Mouse (Mus musculus): ENCODE results near the gene Mlec. TPM values are rescaled to one million over a fixed set of nuclear protein-coding genes. Genes with fewer than 3 reads are reported as not detected.
"Not testable (repeated sequence)": the region's sequence is repeated elsewhere in the genome, so short reads cannot be mapped to it uniquely, and the experiment has no call there.

Gene Mlec
- total RNA-seq, 2 experiments from 2014 or later = 67.9 to 77.9 TPM

DNA sequence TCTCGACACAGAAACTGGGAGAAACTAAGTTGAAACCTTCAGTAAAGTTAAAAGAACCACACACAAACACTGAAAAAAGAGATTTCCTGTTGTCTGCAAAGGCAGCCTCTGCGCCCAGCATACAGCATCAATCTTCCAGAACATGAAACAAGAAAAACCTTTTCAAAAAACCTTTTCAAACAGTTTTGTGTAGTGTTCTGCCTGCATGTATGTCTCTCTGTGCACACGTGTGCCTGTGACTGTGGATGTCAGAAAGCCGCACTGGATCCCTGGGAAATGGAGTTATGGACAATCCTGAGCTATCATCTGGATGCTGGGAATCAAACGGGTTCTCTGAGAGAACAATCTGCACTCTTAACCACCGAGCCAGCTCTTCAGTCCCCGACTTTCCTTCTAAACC, 1.6 kb downstream of the Mlec start:
- no peak for DNase-seq (ENCODE audit: low spot score in 2 of 2)
- intact Hi-C loops (cut with DNase I) = no loop called here

DNA sequence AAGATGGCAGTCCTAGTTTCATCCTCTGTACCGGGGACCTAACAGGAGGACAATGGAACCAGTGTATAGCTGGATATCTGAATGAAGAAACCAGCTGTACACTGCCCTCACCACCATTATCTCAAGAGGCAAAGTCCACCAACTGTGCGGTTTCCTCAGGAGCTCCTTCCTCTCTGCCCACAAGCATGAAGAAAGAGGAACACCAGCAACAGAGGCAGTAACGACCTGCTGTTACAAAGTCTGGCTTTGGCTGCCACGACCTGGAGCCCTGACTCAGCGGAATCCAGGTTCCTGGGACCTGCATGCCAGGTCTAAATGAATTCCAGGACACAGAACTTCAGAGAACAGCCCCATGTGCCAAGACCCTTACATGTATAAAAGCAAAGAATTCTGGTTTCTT, 2.1 kb downstream of the Mlec start:
- intact Hi-C loops (cut with DNase I) = no loop called here
- no peak for DNase-seq (ENCODE audit: low spot score in 2 of 2)

DNA sequence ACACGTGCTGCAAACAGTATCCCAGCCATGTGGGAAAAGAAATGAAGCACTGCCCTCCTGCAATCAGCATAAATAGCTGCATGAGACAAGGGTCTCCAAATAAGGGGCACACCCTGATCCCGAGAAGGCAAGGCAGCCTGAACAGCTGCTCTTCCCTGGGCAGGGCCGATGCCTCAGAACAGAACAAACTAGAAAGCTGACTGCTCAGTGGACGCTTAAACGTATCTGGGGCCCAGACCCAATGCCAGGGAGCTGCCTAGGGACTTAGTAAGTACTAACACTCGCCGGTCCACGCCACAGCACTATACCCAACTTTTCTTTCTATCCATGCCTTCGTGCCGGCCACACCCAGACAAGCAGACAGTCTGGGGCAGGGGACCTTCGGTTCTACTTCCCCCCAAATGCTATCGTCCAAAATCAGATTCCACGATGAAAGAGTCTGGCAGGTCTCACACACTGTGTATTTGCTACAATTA, 2.8 kb downstream of the Mlec start:
- no peak for DNase-seq (ENCODE audit: low spot score in 2 of 2)
- intact Hi-C loops (cut with DNase I) = no loop called here

DNA sequence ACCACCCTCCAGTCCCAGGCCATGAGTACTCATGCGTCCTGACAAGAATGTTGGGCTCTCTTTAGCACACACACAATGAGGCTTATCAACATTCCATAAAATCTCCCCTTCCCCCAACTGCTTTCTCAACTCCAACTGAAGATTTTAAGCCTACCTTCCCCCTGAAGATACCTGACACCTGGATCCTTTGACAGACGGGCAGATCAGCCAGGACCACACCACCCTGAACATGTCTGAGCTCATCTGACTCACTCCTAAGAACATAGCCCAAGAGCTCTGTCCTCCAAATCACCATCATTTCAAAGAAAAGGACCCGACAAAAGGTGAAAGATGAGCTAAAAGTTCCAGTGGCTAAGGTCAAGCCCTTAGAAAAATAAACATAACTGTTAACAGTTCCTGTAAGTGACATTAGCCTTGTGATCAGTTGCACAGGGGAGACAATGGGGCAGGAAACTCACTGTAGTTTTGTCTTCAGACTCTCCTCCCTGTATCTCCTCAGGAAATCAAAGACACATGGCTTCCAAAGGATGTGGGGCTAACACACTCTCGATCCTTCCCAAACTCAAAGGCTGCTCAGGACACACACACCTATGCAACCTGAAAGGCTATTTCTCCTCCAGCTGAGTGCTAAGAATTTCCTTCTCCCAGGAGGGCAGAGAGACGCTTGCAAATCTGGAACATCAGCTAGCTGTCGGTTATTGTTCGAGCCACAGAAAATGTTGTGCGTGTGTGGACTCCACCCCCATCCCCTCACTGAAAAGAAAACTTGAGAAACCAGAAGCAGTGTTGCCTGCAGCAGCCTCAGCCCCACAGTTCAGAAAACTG, 5.6 kb downstream of the Mlec start:
- no peak for DNase-seq (ENCODE audit: low spot score in 2 of 2)
- intact Hi-C loops (cut with DNase I) = no loop called here

DNA sequence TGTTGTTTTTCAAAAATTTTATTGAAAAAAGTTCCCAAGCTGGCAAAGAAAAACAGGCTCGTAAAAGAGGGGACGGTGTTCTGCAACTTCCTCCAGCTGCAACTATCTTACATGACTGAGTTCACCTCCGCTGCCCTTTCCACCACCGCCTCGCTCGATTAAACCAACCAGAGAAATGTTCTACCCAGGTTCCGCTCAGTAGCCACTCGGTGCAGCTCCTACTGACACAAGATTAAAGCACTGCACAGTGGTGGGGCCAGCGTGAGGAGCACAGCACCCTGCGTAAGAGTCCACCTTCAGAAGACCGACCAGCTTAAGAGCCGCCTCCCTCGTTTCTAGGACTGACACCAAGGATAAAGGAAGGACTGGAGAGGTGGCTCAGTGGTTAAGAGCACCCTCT, 6.5 kb downstream of the Mlec start:
- intact Hi-C loops (cut with DNase I) = no loop called here
- DNase-seq (ENCODE audit: low spot score in 2 of 2) = no peak

DNA sequence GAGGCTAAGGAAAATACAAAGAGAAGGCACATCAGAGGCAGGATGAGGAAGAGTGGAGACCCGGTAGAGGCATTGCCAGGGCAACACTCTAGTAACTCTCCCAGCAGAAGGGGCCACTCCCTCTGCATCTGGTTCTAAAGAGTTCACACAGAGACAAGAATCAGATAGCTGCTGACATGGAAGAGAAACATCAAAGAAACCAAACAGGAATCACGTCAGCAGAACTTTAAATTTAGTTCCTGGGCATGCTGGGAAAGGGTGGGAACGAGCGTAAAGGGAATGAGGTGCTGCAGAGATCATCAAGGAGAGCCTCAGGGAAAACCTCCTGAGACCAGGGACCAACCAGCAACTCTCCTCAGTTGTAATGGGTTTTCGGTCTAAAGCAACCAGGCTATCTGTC, 7.0 kb downstream of the Mlec start:
- no peak for DNase-seq (ENCODE audit: low spot score in 2 of 2)
- intact Hi-C loops (cut with DNase I) = no loop called here

DNA sequence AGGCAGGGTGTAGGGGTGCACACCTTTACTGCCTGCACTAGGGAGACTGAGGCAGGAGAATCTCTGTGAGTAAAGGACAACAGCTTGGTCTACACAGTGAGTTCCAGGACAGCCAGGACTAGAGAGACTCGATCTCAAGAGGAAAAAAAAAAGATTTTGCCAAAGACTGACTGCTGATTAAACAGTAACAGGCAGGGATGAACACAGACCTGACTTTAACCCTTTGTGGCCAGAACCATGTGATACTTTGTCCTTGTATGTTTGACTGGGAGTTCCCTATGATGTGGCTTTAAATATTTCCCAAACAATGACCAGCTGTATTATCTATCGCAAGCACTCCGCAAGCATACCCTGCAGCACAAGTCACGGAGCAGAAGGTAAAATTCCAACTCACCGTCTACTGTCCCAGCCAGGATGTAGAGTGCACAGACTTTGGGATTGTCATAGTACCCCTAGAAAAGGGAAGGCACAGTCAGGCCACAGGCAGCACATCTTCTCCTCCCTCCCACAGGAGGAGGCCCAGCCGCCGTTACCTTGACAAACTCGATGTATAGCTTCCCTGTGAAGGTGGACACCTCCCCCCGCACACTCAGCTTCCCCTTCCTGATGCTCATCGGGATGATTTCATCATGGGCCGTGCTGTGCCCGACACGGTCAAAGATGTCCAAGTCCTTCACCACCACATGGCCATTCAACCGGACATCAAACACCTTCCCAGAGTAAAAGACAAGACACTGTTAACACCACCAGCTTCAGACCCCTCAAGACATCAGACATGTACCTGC, 8.1 kb downstream of the Mlec start:
- intact Hi-C loops (cut with DNase I) = no loop called here
- no peak for DNase-seq (ENCODE audit: low spot score in 2 of 2)

DNA sequence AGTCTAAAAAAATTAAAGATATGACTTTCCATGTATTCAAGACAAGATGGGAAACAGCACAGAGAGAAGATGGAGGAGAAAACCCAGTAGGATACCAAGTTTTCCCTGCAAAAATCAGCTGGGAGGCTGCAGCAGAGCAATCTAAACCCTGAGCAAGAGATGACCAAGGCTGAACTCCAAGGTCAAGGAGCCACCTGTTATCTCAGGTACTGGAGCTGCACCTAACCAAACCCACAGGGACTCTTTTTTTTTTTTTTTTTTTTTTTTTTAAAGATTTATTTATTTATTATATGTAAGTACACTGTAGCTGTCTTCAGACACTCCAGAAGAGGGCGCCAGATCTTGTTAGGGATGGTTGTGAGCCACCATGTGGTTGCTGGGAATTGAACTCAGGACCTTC, 9.1 kb downstream of the Mlec start:
- DNase-seq (ENCODE audit: low spot score in 2 of 2); intact Hi-C loops (cut with DNase I): not testable (repeated sequence)

DNA sequence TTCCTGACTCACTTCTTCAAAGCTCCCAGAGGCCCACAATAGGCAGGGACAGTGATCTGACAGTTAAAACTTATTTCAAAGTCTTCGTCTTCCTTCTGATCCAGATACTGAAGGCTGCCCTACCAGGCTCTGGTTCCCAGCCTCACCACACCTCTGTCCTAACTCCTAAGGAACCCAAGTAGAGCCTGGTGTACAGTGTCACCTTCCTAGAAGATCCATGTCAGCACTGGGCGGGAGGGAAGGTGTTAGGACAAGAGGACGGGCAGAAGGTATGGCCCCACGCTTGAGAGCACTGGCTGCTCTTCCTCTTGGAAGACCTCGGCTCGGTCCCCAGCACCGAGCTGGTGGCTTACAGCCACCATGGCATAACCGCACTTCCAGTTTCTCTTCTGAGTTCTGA, 9.6 kb downstream of the Mlec start:
- no peak for DNase-seq (ENCODE audit: low spot score in 2 of 2)
- intact Hi-C loops (cut with DNase I) = no loop called here

DNA sequence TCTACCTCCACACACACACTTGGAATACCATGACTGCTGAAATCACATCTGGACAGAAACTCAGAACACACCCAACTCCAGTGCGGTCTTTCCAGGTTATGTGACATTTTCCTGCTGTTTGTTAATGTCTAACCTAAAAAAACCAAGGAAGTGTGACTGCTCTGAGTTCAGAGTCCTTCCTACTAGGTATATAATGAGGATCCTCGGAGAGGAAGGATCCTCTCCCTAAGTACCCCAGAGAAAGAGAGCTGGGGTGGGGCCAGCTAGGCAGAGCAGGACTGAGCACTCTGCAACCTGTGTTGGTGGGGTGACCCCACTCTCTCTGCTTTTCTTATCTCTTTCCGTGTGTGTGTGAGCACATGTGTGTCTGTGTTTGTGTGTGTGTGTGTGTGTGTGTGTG, 10.6 kb downstream of the Mlec start:
- intact Hi-C loops (cut with DNase I) = no loop called here
- DNase-seq (ENCODE audit: low spot score in 2 of 2) = no peak

DNA sequence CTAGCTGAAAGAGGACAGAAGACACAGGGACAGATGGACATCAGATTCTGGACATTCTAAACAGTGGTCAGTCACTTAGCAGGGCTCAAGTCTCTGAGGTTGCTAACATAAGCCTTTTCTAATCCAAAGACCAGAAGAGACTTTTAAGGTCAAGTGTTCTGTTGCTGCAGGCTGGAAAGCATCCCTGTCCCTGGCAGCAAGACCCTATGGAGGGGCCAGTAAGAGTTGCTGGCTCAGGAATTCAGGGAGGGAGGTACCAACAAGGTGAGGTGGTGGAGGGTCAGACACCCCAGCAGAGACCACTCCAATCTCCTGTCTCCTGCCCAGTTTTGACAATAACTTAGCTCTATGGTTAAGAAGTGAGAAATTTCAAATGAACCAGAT, 11.2 kb downstream of the Mlec start:
- intact Hi-C loops (cut with DNase I) = no loop called here
- DNase-seq (ENCODE audit: low spot score in 2 of 2) = no peak

DNA sequence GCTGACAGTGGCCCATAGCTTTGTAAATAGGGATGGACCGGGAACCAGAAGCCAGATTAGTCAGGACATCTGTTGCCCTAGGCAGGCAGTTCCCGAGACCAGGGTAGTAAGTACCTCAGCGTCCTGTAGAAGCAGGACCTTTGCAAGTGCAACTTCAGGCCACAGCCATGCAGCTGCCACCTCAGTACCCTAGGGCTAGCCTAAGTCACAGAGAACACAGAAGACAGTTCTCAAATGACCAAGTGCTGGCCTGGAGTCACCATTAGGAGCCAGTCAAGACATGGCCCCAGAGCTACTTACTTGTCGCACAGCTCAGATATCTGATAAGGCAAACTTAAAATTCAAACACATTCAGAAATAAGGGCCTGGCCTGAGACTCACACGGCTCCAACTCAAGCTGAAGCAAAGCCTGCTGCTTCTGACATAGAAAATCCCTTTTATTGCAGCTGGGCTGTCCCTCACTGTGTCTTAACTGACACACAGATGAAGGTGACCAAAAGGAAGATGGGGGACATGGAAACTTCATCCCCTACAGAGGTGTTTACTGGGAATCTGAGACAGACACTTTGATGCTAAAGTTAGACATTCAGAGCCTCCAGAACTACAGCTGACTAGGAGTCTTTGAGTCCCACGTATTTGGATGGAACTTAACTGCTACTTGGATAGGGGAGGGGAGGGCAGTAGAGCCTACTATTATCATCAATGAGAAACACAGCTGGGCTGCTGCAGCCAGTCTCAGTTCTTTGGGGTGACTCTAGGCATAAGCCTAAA, 11.8 kb downstream of the Mlec start:
- intact Hi-C loops (cut with DNase I) = no loop called here
- no peak for DNase-seq (ENCODE audit: low spot score in 2 of 2)

DNA sequence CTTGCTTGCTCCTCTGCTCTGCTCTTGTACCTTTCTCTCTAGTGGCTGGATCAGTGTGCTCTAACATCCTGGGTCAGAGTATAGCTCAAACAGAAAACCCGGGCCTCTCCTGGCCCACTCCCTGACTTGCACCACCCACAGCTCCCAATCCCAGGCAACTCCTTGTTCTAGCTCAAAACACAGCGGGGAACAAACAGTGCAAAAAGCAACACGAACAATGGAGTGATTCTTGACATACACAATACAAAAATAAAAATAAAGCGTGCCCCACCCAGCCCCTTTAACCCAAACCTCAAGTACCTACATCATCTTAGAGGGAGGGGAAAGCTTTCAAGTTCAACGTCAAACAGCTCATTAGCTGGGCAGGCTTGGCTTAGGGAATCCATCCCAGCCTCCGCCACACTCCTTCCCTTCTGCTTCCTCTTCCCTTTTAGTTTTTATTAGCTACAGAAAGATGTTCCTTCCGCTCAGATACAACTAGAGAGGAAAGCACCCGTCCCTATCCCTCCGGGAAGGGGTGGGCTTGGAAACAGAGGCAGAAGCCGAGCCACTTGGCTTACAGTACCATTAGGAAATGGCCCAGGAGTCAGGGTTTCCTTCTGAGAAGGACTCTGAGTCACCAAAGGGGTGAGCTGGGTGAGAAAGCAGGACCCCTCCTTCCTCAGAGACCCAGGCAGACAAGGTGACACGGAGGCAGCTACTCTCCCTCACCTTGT, 12.6 kb downstream of the Mlec start:
- DNase-seq (ENCODE audit: low spot score in 2 of 2) = no peak
- intact Hi-C loops (cut with DNase I) = no loop called here

DNA sequence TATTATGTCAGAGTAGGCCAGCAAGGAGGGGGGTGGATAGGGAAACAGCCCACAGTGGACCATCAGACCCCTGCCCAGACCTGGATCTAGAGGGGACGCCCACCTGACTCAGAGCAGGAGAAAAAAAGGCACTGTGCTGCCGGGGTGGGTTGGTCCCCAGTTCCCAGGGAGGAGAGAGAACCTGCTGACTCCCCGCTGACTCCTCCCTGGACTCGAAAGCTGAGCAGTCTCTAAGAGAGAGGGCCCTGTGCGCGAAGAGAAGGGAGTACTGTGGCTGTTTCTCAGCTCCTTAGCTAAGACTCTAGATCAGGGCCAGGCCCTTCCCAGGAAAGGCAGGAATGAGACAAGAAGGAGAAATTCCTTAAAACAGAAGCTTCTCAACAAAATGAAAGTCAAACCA, 13.5 kb downstream of the Mlec start:
- no peak for DNase-seq (ENCODE audit: low spot score in 2 of 2)
- intact Hi-C loops (cut with DNase I) = no loop called here

DNA sequence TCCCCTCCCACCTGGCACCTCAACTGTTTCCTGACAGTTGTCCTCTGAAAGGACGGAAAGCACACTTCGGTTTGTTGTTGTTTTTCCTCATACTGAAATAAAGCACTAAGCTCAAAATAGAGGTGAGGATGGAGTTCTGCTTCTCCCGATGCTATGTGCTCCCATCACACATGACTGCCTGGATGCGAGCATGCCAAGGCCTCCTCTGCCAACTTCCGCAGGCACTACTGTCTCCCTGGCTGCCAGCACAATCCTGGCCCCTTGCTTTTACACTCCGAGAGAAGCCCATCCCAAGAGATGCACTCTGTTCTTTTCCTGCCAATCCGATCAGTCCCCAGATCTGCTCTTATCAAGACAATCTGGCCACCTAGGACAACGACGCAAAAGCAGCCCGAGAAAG, 14.4 kb downstream of the Mlec start:
- intact Hi-C loops (cut with DNase I) = no loop called here
- DNase-seq (ENCODE audit: low spot score in 2 of 2) = peak; percentile 46 to 64

DNA sequence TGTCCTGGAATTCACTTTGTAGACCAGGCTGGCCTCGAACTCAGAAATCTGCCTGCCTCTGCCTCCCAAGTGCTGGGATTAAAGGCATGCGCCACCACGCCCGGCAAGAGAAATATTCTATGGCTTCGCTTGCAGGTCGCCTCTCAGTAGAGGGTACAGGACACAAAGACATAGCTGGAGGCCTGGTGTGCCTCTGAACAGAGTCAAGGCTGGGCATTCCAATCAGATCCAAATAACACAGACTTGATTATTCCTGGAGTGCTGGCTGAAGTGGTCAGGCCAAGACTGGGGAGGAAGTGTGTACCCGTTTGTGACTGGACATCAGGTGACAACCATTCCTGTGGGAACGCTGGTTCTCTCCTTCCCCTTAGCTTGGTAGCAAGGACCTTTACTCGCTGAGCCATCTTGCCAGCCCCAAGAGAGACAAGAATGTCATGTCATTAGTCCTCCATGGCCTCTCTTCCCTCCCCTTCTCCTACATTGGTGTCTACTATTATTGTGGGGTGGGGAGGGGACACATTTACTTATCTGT, 15.7 kb downstream of the Mlec start:
- no peak for DNase-seq (ENCODE audit: low spot score in 2 of 2)
- intact Hi-C loops (cut with DNase I) = no loop called here

DNA sequence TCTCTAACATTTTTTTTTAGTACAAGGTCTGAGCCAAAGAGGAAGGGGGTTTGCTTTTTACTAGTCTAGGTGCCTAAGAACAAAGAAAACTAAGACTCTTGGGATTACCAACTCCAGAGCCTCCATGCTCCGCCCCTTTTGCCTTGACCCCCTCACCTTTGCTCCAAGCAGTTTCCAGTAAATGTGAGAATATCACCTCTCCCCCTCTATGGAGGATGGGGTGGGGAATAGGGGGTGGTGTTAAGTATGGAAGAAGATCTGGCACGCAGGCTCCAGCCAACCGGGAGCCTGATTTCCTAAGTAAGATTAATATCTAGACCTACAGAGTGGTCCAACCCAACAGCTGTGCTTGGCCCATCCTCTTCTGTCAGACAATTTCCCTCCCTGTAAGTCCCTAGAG, 17.3 kb downstream of the Mlec start:
- no peak for DNase-seq (ENCODE audit: low spot score in 2 of 2)
- intact Hi-C loops (cut with DNase I) = no loop called here

DNA sequence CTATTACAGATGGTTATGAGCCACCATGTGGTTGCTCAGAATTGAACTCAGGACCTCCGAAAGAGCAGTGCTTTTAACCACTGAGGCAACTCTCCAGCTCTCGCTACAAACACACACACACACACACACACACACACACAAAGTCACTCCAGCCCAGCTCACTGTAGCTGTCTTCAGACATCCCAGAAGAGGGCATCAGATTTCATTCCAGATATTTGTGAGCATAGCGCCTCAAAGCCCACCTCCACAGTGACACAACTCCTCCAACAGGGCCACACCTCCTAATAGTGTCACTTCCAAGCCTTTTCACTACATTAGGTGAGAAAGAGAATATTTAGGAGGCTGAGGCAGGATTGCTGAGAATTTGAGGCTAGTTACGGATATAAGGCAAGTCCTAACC, 18.9 kb downstream of the Mlec start:
- no peak for DNase-seq (ENCODE audit: low spot score in 2 of 2)

More for the DNA sequence above, 18.9 kb downstream of the Mlec start:
- intact Hi-C loops (cut with DNase I) = no loop called here

Measured in left cerebral cortex, postnatal 14 days (tissue).